Mouse (Mus musculus): ENCODE data around the gene Fabp3. TPM values are rescaled to one million over a fixed set of nuclear protein-coding genes. Genes with fewer than 3 reads are reported as not detected.

The Fabp3 gene
- total and polyA plus RNA-seq, 2 experiments from 2014 or later = 3,924 to 10,729 TPM

GRCm38 (mm10) chr4:130319564-130319963 lies 11.2 kb downstream of the Fabp3 start:
- no peak overlapping the region for H3K9ac ChIP-seq (replicated peaks; ENCODE audit: low read depth, low read length)
- peaks cover 25% of the 10 kb centered on the region for H3K36me3 ChIP-seq (replicated peaks; ENCODE audit: control insufficient read depth, insufficient read depth, low read length)
- no peak overlapping the region for H3K4me2 ChIP-seq (ENCODE audit: low read depth, low read length)
- no peaks in the 10 kb centered on the region for H3K27me3 ChIP-seq (ENCODE audit: control insufficient read depth, insufficient read depth, low read length)
- H3K4me1 ChIP-seq (ENCODE audit: control insufficient read depth, insufficient read depth) = peaks cover 20% of the 10 kb centered on the region
- H3K4me3 ChIP-seq (ENCODE audit: low read depth, low read length) = no peak overlapping the region
- no peak for ATAC-seq (ENCODE audit: insufficient read depth, low read depth)
- H3K9me3 ChIP-seq (replicated peaks; ENCODE audit: control insufficient read depth, low read length) = no peaks in the 10 kb centered on the region
- no peak overlapping the region for H3K27ac ChIP-seq (ENCODE audit: low read depth)
- TF ChIP-seq EP300 (IDR thresholded peaks at IDR 0.05; ENCODE audit: low read depth) (no peak), CTCF (IDR thresholded peaks at IDR 0.05; ENCODE audit: low read depth) (no peak)
- no peak for DNase-seq (ENCODE audit: low spot score)
- 84% methylated on average over 7 of the region's 7 CpGs for WGBS

- Histone ChIP-seq H3K4me2 (ENCODE audit: low read depth, low read length) (no peak overlapping the region), H3K27me3 (ENCODE audit: control insufficient read depth, insufficient read depth, low read length) (no peaks in the 10 kb centered on the region), H3K4me1 (ENCODE audit: control insufficient read depth, insufficient read depth) (peaks cover 8% of the 10 kb centered on the region; the same call in 1 of the 2 replicates), H3K27ac (ENCODE audit: low read depth) (0 out of 2 replicates have a peak overlapping the region, but pooled peaks have one; percentile 86), H3K4me3 (ENCODE audit: low read depth, low read length) (no peak overlapping the region), H3K9ac (replicated peaks; ENCODE audit: low read depth, low read length) (no peak overlapping the region), H3K36me3 (replicated peaks; ENCODE audit: control insufficient read depth, insufficient read depth, low read length) (peaks cover 28% of the 10 kb centered on the region), H3K9me3 (replicated peaks; ENCODE audit: control insufficient read depth, low read length) (no peaks in the 10 kb centered on the region)
- no peak for TF ChIP-seq EP300 (IDR thresholded peaks at IDR 0.05; ENCODE audit: low read depth)
- TF ChIP-seq CTCF (IDR thresholded peaks at IDR 0.05; ENCODE audit: low read depth) = no peak
- no peak for DNase-seq (ENCODE audit: low spot score)
- ATAC-seq (ENCODE audit: insufficient read depth, low read depth) = no peak
- WGBS = 74% methylated on average over 7 of the region's 7 CpGs
These were observed 13.2 kb downstream of the Fabp3 start for GRCm38 (mm10) chr4:130321640-130322039.

- peaks cover 8% of the 10 kb centered on the region; the same call in 1 of the 2 replicates for H3K4me1 ChIP-seq (ENCODE audit: control insufficient read depth, insufficient read depth)
These were observed 14.2 kb downstream of the Fabp3 start for GRCm38 (mm10) chr4:130322567-130322966.

GRCm38 (mm10) chr4:130323165-130323564 lies 14.8 kb downstream of the Fabp3 start:
- peak overlapping the region; percentile 86 for H3K27ac ChIP-seq (ENCODE audit: low read depth)
- H3K9ac ChIP-seq (replicated peaks; ENCODE audit: low read depth, low read length) = no peak overlapping the region
- peaks cover 30% of the 10 kb centered on the region for H3K36me3 ChIP-seq (replicated peaks; ENCODE audit: control insufficient read depth, insufficient read depth, low read length)
- 25% methylated on average over 1 of the region's 1 CpGs for WGBS
- TF ChIP-seq EP300 (IDR thresholded peaks at IDR 0.05; ENCODE audit: low read depth) (no peak), CTCF (IDR thresholded peaks at IDR 0.05; ENCODE audit: low read depth) (no peak)
- H3K4me1 ChIP-seq (ENCODE audit: control insufficient read depth, insufficient read depth) = peaks cover 8% of the 10 kb centered on the region; the same call in 1 of the 2 replicates
- H3K9me3 ChIP-seq (replicated peaks; ENCODE audit: control insufficient read depth, low read length) = no peaks in the 10 kb centered on the region
- no peaks in the 10 kb centered on the region for H3K27me3 ChIP-seq (ENCODE audit: control insufficient read depth, insufficient read depth, low read length)
- no peak overlapping the region for H3K4me3 ChIP-seq (ENCODE audit: low read depth, low read length)
- no peak overlapping the region for H3K4me2 ChIP-seq (ENCODE audit: low read depth, low read length)
- ATAC-seq (ENCODE audit: insufficient read depth, low read depth) = no peak
- no peak for DNase-seq (ENCODE audit: low spot score)

More at GRCm38 (mm10) chr4:130322567-130322966, 14.2 kb downstream of the Fabp3 start:
- Histone ChIP-seq H3K9ac (replicated peaks; ENCODE audit: low read depth, low read length) (no peak overlapping the region), H3K9me3 (replicated peaks; ENCODE audit: control insufficient read depth, low read length) (no peaks in the 10 kb centered on the region), H3K27ac (ENCODE audit: low read depth) (peak overlapping the region; percentile 86; the same call in 1 of the 2 replicates), H3K27me3 (ENCODE audit: control insufficient read depth, insufficient read depth, low read length) (no peaks in the 10 kb centered on the region), H3K4me3 (ENCODE audit: low read depth, low read length) (no peak overlapping the region), H3K4me2 (ENCODE audit: low read depth, low read length) (no peak overlapping the region), H3K36me3 (replicated peaks; ENCODE audit: control insufficient read depth, insufficient read depth, low read length) (peaks cover 31% of the 10 kb centered on the region)
- ATAC-seq (ENCODE audit: insufficient read depth, low read depth) (no peak), DNase-seq (ENCODE audit: low spot score) (no peak)
- 48% methylated on average over 7 of the region's 7 CpGs for WGBS
- TF ChIP-seq CTCF (IDR thresholded peaks at IDR 0.05; ENCODE audit: low read depth) (no peak), EP300 (IDR thresholded peaks at IDR 0.05; ENCODE audit: low read depth) (no peak)

- Histone ChIP-seq H3K36me3 (replicated peaks; ENCODE audit: control insufficient read depth, insufficient read depth, low read length) (peaks cover 30% of the 10 kb centered on the region), H3K27me3 (ENCODE audit: control insufficient read depth, insufficient read depth, low read length) (no peaks in the 10 kb centered on the region), H3K9ac (replicated peaks; ENCODE audit: low read depth, low read length) (no peak overlapping the region), H3K9me3 (replicated peaks; ENCODE audit: control insufficient read depth, low read length) (no peaks in the 10 kb centered on the region), H3K4me3 (ENCODE audit: low read depth, low read length) (no peak overlapping the region), H3K4me2 (ENCODE audit: low read depth, low read length) (no peak overlapping the region), H3K4me1 (ENCODE audit: control insufficient read depth, insufficient read depth) (peaks cover 8% of the 10 kb centered on the region; the same call in 1 of the 2 replicates), H3K27ac (ENCODE audit: low read depth) (peak overlapping the region; percentile 86)
- DNase-seq (ENCODE audit: low spot score) (peak; percentile 83), ATAC-seq (ENCODE audit: insufficient read depth, low read depth) (peak; percentile 91)
- 8% methylated on average over 5 of the region's 5 CpGs for WGBS
- 0 out of 2 replicates have a peak, but pooled peaks have one; percentile 26 for TF ChIP-seq EP300 (IDR thresholded peaks at IDR 0.05; ENCODE audit: low read depth)
- TF ChIP-seq CTCF (IDR thresholded peaks at IDR 0.05; ENCODE audit: low read depth) = no peak
These were observed 15.2 kb downstream of the Fabp3 start for GRCm38 (mm10) chr4:130323607-130324006.

- peaks cover 8% of the 10 kb centered on the region; the same call in 1 of the 2 replicates for H3K4me1 ChIP-seq (ENCODE audit: control insufficient read depth, insufficient read depth)
- no peak overlapping the region for H3K4me2 ChIP-seq (ENCODE audit: low read depth, low read length)
- H3K27ac ChIP-seq (ENCODE audit: low read depth) = no peak overlapping the region
- DNase-seq (ENCODE audit: low spot score) = no peak
- H3K9me3 ChIP-seq (replicated peaks; ENCODE audit: control insufficient read depth, low read length) = no peaks in the 10 kb centered on the region
- TF ChIP-seq EP300 (IDR thresholded peaks at IDR 0.05; ENCODE audit: low read depth) (no peak), CTCF (IDR thresholded peaks at IDR 0.05; ENCODE audit: low read depth) (no peak)
- 90% methylated on average over 2 of the region's 2 CpGs for WGBS
- no peak for ATAC-seq (ENCODE audit: insufficient read depth, low read depth)
- no peaks in the 10 kb centered on the region for H3K27me3 ChIP-seq (ENCODE audit: control insufficient read depth, insufficient read depth, low read length)
- no peak overlapping the region for H3K9ac ChIP-seq (replicated peaks; ENCODE audit: low read depth, low read length)
- no peak overlapping the region for H3K4me3 ChIP-seq (ENCODE audit: low read depth, low read length)
- H3K36me3 ChIP-seq (replicated peaks; ENCODE audit: control insufficient read depth, insufficient read depth, low read length) = peaks cover 35% of the 10 kb centered on the region
These were observed 17.1 kb downstream of the Fabp3 start for GRCm38 (mm10) chr4:130325446-130325845.

Measured in heart, postnatal 0 days (tissue).